Mouse (Mus musculus): ENCODE results near the gene Ubxn10. TPM values are rescaled to one million over a fixed set of nuclear protein-coding genes. Genes with fewer than 3 reads are reported as not detected.

The Ubxn10 gene
- polyA plus RNA-seq (2012; ENCODE audit: insufficient read depth, low replicate concordance), result 0.04 TPM in 1 of 2 replicates, not detected in the other

DNA sequence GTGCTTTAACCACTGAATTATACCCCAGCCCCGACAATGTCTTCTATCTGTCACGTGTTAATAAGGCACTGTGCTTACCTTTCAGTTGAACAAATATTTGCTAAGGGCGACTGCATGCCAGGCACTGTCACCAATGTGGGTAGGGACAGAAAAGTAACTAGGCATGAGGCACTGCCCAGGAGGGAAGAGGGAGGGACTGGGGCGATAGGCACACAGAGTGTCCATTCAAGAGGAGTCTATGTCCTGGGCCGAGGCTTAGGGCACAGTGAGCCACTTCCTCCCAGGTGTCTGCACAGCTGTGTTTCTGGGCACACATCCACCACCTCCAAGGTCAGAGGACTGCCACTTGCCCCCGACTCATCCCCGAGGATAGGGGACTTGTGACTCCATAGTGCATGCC lies at the start of gene Ubxn10:
Gene Ubxn10, minus strand, starts transcription at position 137 of the 400 bp plus-strand sequence.
- peaks cover 92% of the 10 kb centered on the region for H3K27me3 ChIP-seq (replicated peaks)
- H3K4me1 ChIP-seq, result no peaks in the 10 kb centered on the region
- H3K9me3 ChIP-seq, result peaks cover 22% of the 10 kb centered on the region
- TF ChIP-seq GATA1 (IDR thresholded peaks at IDR 0.05; ENCODE audit: borderline replicate concordance, low read length) (no peak), FLI1 (IDR thresholded peaks at IDR 0.05; ENCODE audit: low read length) (no peak)
- no peaks in the 10 kb centered on the region for H3K36me3 ChIP-seq (replicated peaks; ENCODE audit: low read length)
- H3K4me3 ChIP-seq (replicated peaks), result no peak within 1 kb of the TSS

DNA sequence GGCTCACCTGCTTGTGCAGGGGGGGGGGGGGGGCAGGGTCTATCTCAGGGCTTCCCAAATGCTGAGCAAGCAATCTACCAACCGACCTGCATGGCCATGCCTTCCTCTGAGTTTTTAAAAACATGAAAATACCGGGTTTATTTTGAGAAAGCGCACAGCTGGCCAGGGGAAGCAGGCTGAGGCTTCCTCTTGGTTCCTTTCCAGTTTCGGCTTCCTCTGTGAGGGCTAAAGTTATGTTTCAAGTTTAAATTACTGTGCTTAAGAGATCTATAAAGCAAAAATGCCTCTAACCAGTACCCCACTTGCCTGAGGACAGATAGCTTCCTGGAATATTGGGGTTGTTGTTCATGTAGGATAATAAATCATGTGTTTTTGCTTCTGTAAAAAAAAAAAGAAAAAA lies 49.2 kb upstream of the Ubxn10 start:
- no peak for TF ChIP-seq FLI1 (IDR thresholded peaks at IDR 0.05; ENCODE audit: low read length)
- no peak for TF ChIP-seq GATA1 (IDR thresholded peaks at IDR 0.05; ENCODE audit: borderline replicate concordance, low read length)
- Histone ChIP-seq H3K9me3 (no peaks in the 10 kb centered on the region), H3K36me3 (replicated peaks; ENCODE audit: low read length) (no peaks in the 10 kb centered on the region), H3K4me3 (replicated peaks) (no peak overlapping the region), H3K4me1 (no peaks in the 10 kb centered on the region), H3K27me3 (replicated peaks) (peaks cover 71% of the 10 kb centered on the region)

DNA sequence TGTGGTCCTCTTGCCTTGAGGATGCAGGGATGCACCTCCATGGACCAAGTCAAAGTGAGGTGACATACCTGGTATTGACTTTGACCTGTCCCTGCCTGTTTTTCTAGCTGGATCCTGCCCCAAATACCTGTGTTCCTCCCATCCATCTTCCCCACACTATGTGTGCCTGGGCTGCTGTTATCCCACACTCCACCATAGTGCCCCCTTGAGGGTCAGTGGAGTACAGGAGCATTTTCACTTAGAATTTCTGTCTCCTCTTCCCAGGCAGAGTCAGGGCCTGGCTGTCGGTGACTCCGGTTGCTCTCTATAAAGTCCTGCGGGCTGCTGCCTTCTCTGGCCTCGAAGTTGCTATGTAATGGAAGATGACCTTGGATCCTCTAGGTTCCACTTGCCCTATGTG lies 48.8 kb upstream of the Ubxn10 start:
- Histone ChIP-seq H3K9me3 (no peaks in the 10 kb centered on the region), H3K4me3 (replicated peaks) (no peak overlapping the region), H3K36me3 (replicated peaks; ENCODE audit: low read length) (no peaks in the 10 kb centered on the region), H3K27me3 (replicated peaks) (peaks cover 70% of the 10 kb centered on the region), H3K4me1 (no peaks in the 10 kb centered on the region)
- no peak for TF ChIP-seq GATA1 (IDR thresholded peaks at IDR 0.05; ENCODE audit: borderline replicate concordance, low read length)
- TF ChIP-seq FLI1 (IDR thresholded peaks at IDR 0.05; ENCODE audit: low read length), result no peak

DNA sequence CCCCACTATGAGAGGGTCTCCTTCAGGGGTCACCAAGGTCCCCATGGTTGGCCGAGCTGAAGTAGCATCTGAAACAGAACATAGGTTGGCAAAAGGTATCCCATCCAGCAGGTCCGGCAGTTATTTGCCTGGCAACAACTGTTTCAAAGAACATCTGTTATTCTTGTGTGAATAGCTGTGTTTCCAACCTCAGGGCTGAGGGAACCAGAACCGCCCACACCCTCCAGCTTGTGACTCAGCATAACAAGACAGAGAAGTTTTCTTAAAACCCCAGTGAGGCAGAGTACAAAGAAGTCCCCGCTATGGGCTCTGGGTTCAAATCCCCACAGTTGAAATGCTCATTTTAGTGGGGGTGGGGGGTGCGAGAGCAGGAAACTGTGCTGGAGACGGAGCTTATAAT lies 45.1 kb upstream of the Ubxn10 start:
- H3K9me3 ChIP-seq, result no peaks in the 10 kb centered on the region
- H3K4me3 ChIP-seq (replicated peaks), result no peak overlapping the region
- H3K36me3 ChIP-seq (replicated peaks; ENCODE audit: low read length), result no peaks in the 10 kb centered on the region
- TF ChIP-seq FLI1 (IDR thresholded peaks at IDR 0.05; ENCODE audit: low read length), result no peak
- no peak for TF ChIP-seq GATA1 (IDR thresholded peaks at IDR 0.05; ENCODE audit: borderline replicate concordance, low read length)
- H3K4me1 ChIP-seq, result no peaks in the 10 kb centered on the region
- H3K27me3 ChIP-seq (replicated peaks), result peaks cover 77% of the 10 kb centered on the region

DNA sequence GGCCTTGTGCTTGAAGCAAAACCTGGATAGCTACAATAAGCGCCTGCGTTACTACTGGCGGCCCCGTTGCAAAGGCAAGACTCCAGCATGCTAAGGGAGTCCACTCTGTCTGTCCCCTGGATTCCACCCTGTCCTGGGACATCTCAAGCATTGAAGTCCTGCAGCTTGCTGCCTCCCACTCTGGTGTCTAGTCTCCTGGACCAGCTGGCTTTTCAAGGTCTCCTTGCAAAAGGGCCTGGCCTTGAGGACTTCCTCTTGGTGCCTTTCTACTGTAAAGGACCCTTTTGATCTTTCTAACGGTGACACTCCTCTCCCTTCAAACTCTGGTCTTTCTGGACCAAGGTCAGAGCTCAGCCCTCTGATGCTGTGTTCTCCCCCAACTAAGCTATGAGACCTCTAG lies 43.3 kb upstream of the Ubxn10 start:
- no peaks in the 10 kb centered on the region for H3K4me1 ChIP-seq
- H3K27me3 ChIP-seq (replicated peaks), result peaks cover 77% of the 10 kb centered on the region
- no peaks in the 10 kb centered on the region for H3K9me3 ChIP-seq
- no peak overlapping the region for H3K4me3 ChIP-seq (replicated peaks)
- TF ChIP-seq GATA1 (IDR thresholded peaks at IDR 0.05; ENCODE audit: borderline replicate concordance, low read length) (no peak), FLI1 (IDR thresholded peaks at IDR 0.05; ENCODE audit: low read length) (no peak)
- no peaks in the 10 kb centered on the region for H3K36me3 ChIP-seq (replicated peaks; ENCODE audit: low read length)

DNA sequence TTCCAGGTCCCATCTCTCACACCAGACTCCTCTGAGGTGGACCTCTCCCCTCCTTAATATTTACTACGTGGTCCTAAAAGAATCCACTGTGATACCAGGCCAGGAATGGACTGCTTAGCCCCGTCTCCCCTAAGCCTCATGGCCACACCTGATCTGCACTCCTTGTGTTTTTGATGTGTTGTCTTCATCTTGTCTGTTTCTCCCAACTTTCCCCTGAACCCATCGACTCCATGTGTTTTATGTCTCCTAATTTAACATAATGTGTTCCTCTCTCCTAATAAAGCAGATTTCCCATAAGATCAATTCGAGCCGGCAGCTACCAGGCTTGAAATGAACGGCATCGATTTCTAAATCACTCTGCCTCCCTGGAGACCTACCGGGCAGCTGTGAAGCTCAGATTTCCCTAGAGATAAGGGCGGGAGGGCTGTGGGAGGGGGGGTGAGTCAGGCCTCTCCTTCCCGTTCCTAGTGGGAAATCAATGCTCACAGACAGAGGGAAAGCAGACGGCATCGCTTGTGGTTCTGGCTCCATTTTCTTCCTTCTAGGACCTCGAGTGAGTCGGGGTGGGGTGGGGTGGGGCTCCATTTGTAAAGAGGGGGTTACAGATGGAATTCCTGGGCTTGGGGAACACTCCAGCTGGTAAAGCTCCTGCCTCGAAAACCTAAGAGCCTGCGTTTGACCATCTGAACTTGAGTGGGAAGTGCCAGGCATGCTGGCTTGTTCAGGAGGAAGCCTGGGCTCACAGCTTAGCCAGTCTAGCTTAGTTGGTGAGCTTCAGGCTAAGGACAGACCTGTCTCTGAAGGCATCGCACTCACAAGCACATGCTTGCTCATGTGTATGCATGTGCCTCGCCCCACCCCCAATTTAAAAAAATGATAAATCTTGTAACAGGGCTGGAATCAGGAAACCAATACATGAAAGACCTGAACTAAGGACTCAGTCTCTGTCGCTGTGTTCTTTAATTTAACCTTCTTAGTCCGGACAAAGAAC lies 40.7 kb upstream of the Ubxn10 start:
- Histone ChIP-seq H3K36me3 (replicated peaks; ENCODE audit: low read length) (no peaks in the 10 kb centered on the region), H3K4me3 (replicated peaks) (no peak overlapping the region), H3K9me3 (no peaks in the 10 kb centered on the region), H3K27me3 (replicated peaks) (peaks cover 72% of the 10 kb centered on the region), H3K4me1 (no peaks in the 10 kb centered on the region)
- TF ChIP-seq GATA1 (IDR thresholded peaks at IDR 0.05; ENCODE audit: borderline replicate concordance, low read length) (no peak), FLI1 (IDR thresholded peaks at IDR 0.05; ENCODE audit: low read length) (no peak)

DNA sequence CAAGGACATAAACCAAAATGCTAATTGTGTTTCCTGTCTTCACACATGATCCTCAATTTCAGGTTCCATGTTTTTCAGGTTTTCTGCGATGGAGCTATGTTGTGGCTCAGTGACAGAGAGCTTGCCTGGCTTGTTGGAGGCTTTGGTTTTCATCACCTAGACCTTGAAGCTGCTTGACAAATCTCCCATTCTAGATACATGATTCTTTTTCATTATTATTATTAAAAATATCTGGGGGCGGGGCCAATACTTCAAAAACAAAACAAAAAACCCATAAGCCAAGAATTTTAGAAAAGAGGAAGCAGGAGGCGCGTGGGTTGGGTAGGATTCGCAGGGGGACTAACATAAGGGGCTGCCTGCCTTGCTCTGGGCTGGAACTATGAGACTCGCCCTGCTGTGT lies 38.5 kb upstream of the Ubxn10 start, which contains the start of gene Pla2g2d:
Gene Pla2g2d, plus strand, starts transcription at position 301 of the 400 bp plus-strand sequence.
- peaks cover 78% of the 10 kb centered on the region for H3K27me3 ChIP-seq (replicated peaks)
- no peak within 1 kb of the TSS for H3K4me3 ChIP-seq (replicated peaks)
- H3K4me1 ChIP-seq, result no peaks in the 10 kb centered on the region
- no peaks in the 10 kb centered on the region for H3K9me3 ChIP-seq
- TF ChIP-seq GATA1 (IDR thresholded peaks at IDR 0.05; ENCODE audit: borderline replicate concordance, low read length) (no peak), FLI1 (IDR thresholded peaks at IDR 0.05; ENCODE audit: low read length) (no peak)
- H3K36me3 ChIP-seq (replicated peaks; ENCODE audit: low read length), result no peaks in the 10 kb centered on the region

DNA sequence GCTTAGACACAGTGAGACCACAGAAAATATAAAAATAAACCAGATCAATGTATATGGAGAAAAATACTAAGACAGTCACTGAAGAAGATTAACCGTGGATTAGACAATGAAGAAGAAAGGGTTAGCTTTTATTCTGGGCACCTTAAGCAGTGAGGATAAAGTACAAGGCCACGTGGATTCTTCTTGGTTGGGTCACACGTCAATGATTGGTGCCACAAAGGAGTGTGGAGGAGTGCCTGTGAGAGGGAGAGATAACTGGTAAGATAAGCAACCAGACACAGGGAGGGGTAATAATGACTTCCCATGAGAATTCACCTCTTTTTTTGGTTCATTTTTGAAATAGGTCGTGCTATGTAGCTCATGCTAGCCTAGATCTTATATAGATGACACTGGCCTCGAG lies 35.4 kb upstream of the Ubxn10 start:
- Histone ChIP-seq H3K27me3 (replicated peaks) (peaks cover 72% of the 10 kb centered on the region), H3K4me1 (no peaks in the 10 kb centered on the region), H3K4me3 (replicated peaks) (no peak overlapping the region), H3K9me3 (no peaks in the 10 kb centered on the region), H3K36me3 (replicated peaks; ENCODE audit: low read length) (no peaks in the 10 kb centered on the region)
- no peak for TF ChIP-seq FLI1 (IDR thresholded peaks at IDR 0.05; ENCODE audit: low read length)
- TF ChIP-seq GATA1 (IDR thresholded peaks at IDR 0.05; ENCODE audit: borderline replicate concordance, low read length), result no peak

DNA sequence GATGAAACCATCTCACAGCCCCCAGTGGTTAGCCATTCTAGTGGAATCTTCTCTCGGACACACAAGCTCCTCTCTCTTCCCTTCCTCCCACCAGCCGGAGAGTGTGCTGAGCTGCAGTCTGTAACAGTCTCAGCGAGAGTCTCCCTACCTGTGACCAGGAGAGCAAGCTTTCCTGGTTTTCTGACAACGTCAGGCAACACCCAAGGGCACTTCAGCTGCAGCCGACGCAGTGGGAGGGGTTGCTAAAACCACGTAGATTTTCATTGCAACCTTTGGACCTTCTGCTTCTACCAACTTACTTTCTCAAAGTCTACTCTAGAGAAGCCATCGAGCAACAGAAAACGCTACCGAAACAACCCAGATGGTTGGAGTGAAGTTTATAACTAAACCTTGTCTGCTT lies 35.0 kb upstream of the Ubxn10 start:
- Histone ChIP-seq H3K4me3 (replicated peaks) (no peak overlapping the region), H3K36me3 (replicated peaks; ENCODE audit: low read length) (no peaks in the 10 kb centered on the region), H3K4me1 (no peaks in the 10 kb centered on the region), H3K27me3 (replicated peaks) (peaks cover 72% of the 10 kb centered on the region), H3K9me3 (no peaks in the 10 kb centered on the region)
- TF ChIP-seq GATA1 (IDR thresholded peaks at IDR 0.05; ENCODE audit: borderline replicate concordance, low read length) (no peak), FLI1 (IDR thresholded peaks at IDR 0.05; ENCODE audit: low read length) (no peak)

DNA sequence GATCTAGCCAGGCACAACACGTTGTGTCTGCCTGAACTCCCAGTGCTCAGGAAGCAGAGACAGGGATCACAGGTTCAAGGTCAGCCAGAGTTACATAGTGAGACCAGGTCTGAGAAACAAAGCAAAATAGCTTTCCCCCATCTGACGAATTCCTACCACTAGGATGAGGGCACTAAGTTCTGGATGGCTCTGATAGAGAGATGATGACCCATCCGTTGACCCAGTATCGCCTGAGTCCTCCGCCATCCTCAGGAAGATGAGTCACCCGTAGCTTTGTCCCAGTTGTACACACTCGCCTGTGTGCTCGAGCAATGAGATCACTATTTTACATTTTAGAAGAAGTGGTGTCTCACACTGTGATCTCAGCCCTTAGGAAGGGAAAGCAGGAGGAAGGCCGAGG lies 25.3 kb upstream of the Ubxn10 start:
- Histone ChIP-seq H3K4me3 (replicated peaks) (no peak overlapping the region), H3K27me3 (replicated peaks) (peaks cover 54% of the 10 kb centered on the region), H3K9me3 (0 out of 2 replicates have a peak, but pooled peaks cover 3% of the 10 kb centered on the region), H3K4me1 (no peaks in the 10 kb centered on the region), H3K36me3 (replicated peaks; ENCODE audit: low read length) (no peaks in the 10 kb centered on the region)
- TF ChIP-seq GATA1 (IDR thresholded peaks at IDR 0.05; ENCODE audit: borderline replicate concordance, low read length) (no peak), FLI1 (IDR thresholded peaks at IDR 0.05; ENCODE audit: low read length) (no peak)
